Mouse (Mus musculus) stomach, postnatal 0 days (tissue): ENCODE data around the gene Igfn1. TPM values are rescaled to one million over a fixed set of nuclear protein-coding genes. Genes with fewer than 3 reads are reported as not detected.

Experiments used
- ATAC-seq: fragments of 200-750 bp; cut with Nextera tagmentation; 2 replicates; pipeline ENCODE4 v1.8.0; 2017; ENCODE audit not compliant: low FRiP score, low TSS enrichment
- DNase-seq: peaks from one replicate; pipeline ENCODE4 v3.0.0-alpha.2; 2016; ENCODE audit warnings: low spot score
- H3K27ac ChIP-seq: fragments of 300-500 bp; sonication (generic); replicated peaks from 2 replicates; pipeline ENCODE4 v1.5.1; 2014; ENCODE audit warnings: mild to moderate bottlenecking, control low read depth
- H3K27me3 ChIP-seq: fragments of 300-500 bp; sonication (generic); 2 replicates; pipeline ENCODE4 v1.6.1; 2014; ENCODE audit warnings: low read length; ENCODE audit not compliant: control insufficient read depth, insufficient read depth
- H3K36me3 ChIP-seq: fragments of 300-500 bp; sonication (generic); 2 replicates; pipeline ENCODE4 v1.6.1; 2014; ENCODE audit warnings: low read length, mixed read lengths; ENCODE audit not compliant: control insufficient read depth, insufficient read depth
- H3K4me1 ChIP-seq: fragments of 300-500 bp; sonication (generic); replicated peaks from 2 replicates; pipeline ENCODE4 v1.6.1; 2014; ENCODE audit warnings: antibody characterized with exemption; ENCODE audit not compliant: control insufficient read depth, insufficient read depth
- H3K4me2 ChIP-seq: fragments of 300-500 bp; sonication (generic); replicated peaks from 2 replicates; pipeline ENCODE4 v1.6.1; 2014; ENCODE audit warnings: low read depth, mild to moderate bottlenecking, control low read depth, moderate library complexity
- H3K4me3 ChIP-seq: fragments of 300-500 bp; sonication (generic); 2 replicates; pipeline ENCODE4 v1.5.1; 2014; ENCODE audit warnings: low read depth, low read length, control low read depth
- H3K9ac ChIP-seq: fragments of 300-500 bp; sonication (generic); 2 replicates; pipeline ENCODE4 v1.6.1; 2014; ENCODE audit warnings: mild to moderate bottlenecking, low read length, control low read depth, mixed read lengths
- H3K9me3 ChIP-seq: fragments of 300-500 bp; sonication (generic); 2 replicates; pipeline ENCODE4 v1.6.1; 2016; ENCODE audit warnings: low read length; ENCODE audit not compliant: control insufficient read depth
- CTCF ChIP-seq: IDR thresholded peaks from 2 replicates; pipeline ENCODE4 v1.5.1; 2016; ENCODE audit warnings: antibody characterized with exemption, low read depth, mild to moderate bottlenecking, moderate library complexity
- EP300 ChIP-seq: optimal IDR thresholded peaks from 2 replicates; pipeline ENCODE3; 2016; ENCODE audit warnings: antibody characterized with exemption
- WGBS: fragments of 180-500 bp; shearing (Covaris S2); extraction: QIAGEN DNeasy Blood & Tissue Kit; methylation state at CpG from one replicate; pipeline ENCODE4 v1.1.7; 2014; 5-methylcytosine and 5-hydroxymethylcytosine counted together
- polyA plus RNA-seq: library from polyadenylated mRNA; unstranded; fragments of >200 nt; fragmentation: Nextera tagmentation; extraction: Ambion mirVana; gene quantifications from 2 replicates; pipeline ENCODE4 v1.2.1, GENCODE M21; 2015

Gene Igfn1
- polyA plus RNA-seq, 1 experiment from 2014 or later = 0.04 TPM

DNA sequence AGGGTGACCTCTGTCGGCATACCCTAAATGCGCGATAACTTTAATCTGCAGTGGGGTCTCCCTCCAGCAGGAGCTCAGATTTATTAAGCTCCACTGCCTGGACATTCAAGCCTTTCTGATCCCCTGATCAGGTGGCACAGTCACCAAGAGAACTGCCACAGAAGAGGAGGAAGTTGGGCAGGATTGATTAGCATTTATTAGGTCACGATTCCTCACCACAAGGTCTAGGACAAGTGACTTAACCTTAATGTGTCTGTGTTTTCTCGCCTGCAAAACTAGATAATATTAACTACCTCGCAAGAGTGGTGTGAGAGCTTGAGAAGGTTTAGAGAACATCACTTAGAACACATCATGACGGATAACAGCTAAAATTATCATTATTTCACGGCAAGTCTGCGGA, 41.8 kb upstream of the Igfn1 start:
- TF ChIP-seq CTCF (no peak), EP300 (no peak)
- no peak for ATAC-seq
- H3K9me3 ChIP-seq = no peaks in the 10 kb centered on the region
- no peak overlapping the region for H3K4me3 ChIP-seq
- H3K4me2 ChIP-seq = no peak overlapping the region
- WGBS = 70% methylated on average over 9 of the region's 9 CpGs
- no peak for DNase-seq
- no peaks in the 10 kb centered on the region for H3K36me3 ChIP-seq
- no peak overlapping the region for H3K27ac ChIP-seq
- H3K9ac ChIP-seq = no peak overlapping the region
- H3K27me3 ChIP-seq = no peaks in the 10 kb centered on the region
- no peaks in the 10 kb centered on the region for H3K4me1 ChIP-seq

DNA sequence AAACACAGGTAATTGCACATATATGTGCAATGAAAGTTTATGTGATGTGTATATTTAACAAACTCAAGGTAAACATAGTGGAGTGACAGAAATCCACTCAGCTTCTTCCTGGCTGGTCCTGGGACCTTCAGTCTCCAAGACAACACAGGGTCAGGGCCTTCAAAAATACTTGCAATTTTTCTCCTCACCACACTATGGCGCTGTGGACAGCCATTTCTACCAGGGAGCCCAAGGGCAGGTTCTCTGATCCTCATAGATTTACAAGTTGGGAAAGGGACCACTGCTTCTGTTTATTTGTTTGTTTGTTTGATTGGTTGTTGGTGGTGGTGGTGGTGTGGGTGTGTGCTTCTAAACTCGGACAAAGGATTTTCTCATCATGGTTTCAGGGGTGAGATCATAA, 41.3 kb upstream of the Igfn1 start:
- Histone ChIP-seq H3K4me1 (no peaks in the 10 kb centered on the region), H3K4me2 (no peak overlapping the region), H3K4me3 (no peak overlapping the region), H3K27me3 (no peaks in the 10 kb centered on the region), H3K27ac (no peak overlapping the region), H3K9me3 (no peaks in the 10 kb centered on the region), H3K36me3 (no peaks in the 10 kb centered on the region), H3K9ac (no peak overlapping the region)
- 5% methylated on average over 2 of the region's 2 CpGs for WGBS
- TF ChIP-seq CTCF (peak; percentile 77), EP300 (no peak)
- DNase-seq (peak; percentile 43), ATAC-seq (no peak)

DNA sequence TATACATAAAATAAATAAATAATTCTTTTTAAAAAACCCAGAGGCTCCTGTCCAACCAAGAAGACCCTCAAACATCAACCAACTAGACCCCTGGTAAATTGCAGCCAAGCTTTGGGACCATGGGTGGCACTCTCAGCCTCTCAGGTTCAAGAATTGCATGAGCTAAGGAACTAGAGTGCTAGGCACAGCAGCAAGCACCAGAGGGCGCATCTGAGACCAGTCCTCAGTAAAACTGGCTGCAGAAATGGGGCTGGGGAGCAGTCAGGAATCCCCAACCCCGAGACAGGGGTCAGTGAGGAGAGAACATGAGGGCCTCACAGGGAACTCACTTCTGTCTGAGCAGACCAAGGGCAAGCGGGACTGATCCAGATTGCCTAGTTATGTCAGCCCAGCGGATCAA, 39.6 kb upstream of the Igfn1 start:
- Histone ChIP-seq H3K36me3 (no peaks in the 10 kb centered on the region), H3K9ac (no peak overlapping the region)
- WGBS = 10% methylated on average over 4 of the region's 4 CpGs

DNA sequence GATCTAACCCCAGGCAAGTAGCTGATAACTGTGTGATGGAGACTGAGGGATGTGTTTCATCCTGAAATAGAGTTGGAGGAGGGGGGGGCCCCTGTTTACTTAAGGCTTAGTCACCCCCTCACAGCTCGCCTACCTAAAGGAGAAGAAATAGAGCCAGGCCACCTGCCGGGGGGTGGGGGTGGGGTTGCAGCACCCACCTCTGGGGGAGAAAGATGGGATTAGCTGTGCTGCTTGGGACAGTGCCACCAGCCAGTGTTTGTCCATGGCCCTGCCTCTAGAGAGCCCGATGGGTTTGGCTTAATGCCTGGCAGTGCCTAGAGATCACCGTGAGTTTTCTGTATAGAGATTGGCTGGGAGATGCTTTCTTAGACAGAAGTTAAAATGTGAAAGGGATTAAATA, 34.7 kb upstream of the Igfn1 start:
- WGBS = 2% methylated on average over 4 of the region's 4 CpGs
- H3K36me3 ChIP-seq = no peaks in the 10 kb centered on the region
- H3K9ac ChIP-seq = no peak overlapping the region
- ATAC-seq (no peak), DNase-seq (peak; percentile 19)
- H3K27me3 ChIP-seq = no peaks in the 10 kb centered on the region
- H3K4me2 ChIP-seq = no peak overlapping the region
- H3K4me1 ChIP-seq = 0 out of 2 replicates have a peak, but pooled peaks cover 3% of the 10 kb centered on the region
- H3K27ac ChIP-seq = no peak overlapping the region
- no peak for TF ChIP-seq CTCF
- no peak for TF ChIP-seq EP300
- H3K4me3 ChIP-seq = no peak overlapping the region
- no peaks in the 10 kb centered on the region for H3K9me3 ChIP-seq

More for the DNA sequence above, 39.6 kb upstream of the Igfn1 start:
- TF ChIP-seq EP300 (no peak), CTCF (peak; percentile 83)
- DNase-seq (peak; percentile 66), ATAC-seq (no peak)
- no peaks in the 10 kb centered on the region for H3K27me3 ChIP-seq
- no peak overlapping the region for H3K4me2 ChIP-seq
- 0 out of 2 replicates have a peak, but pooled peaks cover 2% of the 10 kb centered on the region for H3K4me1 ChIP-seq
- no peaks in the 10 kb centered on the region for H3K9me3 ChIP-seq
- H3K4me3 ChIP-seq = no peak overlapping the region
- no peak overlapping the region for H3K27ac ChIP-seq

DNA sequence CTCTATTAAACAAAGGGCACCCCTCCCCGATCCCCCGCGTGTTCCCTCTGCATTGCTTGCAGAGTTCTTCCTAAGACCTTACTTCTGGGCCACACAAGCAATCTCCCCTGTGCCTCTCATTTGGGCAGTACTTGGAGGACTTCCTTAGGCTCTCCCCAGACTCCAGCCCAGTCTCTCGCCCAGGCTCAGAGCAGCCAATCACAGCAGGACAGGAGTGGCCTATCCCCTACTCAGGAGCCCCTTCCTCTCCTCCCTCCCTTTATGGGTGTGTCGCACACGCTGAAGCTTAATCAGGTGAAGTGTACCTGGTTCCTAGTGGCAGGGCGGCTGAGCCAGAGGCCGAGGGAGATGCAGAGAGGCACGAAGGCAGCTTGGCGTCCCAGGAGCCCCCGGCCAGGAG, 34.3 kb upstream of the Igfn1 start:
- no peaks in the 10 kb centered on the region for H3K36me3 ChIP-seq
- no peaks in the 10 kb centered on the region for H3K27me3 ChIP-seq
- H3K4me3 ChIP-seq = no peak overlapping the region
- H3K9me3 ChIP-seq = no peaks in the 10 kb centered on the region
- ATAC-seq = peak; percentile 31; the same call in 1 of the 2 replicates
- 0 out of 2 replicates have a peak, but pooled peaks cover 3% of the 10 kb centered on the region for H3K4me1 ChIP-seq
- DNase-seq = no peak
- no peak overlapping the region for H3K4me2 ChIP-seq
- TF ChIP-seq CTCF = no peak
- TF ChIP-seq EP300 = no peak
- no peak overlapping the region for H3K27ac ChIP-seq
- 15% methylated on average over 11 of the region's 11 CpGs for WGBS
- H3K9ac ChIP-seq = no peak overlapping the region

DNA sequence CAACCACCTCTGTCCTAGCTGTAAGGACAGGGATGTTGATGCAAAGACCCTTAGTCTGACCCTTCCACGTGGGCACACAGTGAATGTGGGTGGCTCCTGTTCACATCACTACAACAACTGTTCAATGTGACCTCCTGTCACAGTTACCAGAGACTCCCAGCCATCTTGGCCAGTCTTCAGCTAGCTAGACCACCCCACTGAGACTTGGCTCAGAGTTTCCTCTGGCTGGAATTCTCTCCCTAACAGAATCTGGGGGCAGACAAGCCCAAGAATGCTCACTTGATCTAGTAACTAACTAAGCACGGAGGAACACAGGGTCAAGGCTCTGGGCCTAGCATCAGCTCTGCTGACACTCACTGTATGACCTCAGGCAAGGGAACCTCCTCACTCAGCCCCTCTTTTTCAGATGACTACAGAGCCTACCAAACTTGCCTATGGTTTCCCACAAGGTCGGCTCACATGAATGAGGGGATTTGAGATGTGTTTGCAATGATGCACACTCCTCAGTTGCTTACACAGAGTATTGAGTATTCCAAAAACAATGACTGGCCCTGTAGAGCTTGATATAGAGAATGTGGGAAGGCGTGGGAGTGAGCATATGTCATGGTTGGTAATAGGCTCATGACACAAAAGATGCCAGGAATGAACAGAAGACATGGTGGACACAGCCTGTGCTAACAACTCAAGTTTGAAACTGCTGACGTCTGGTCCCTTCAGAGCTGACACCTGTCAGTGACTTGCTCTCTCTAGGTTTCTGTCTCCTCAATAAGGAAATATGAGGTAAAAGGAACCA, 32.8 kb upstream of the Igfn1 start:
- no peak overlapping the region for H3K4me2 ChIP-seq
- 0 out of 2 replicates have a peak, but pooled peaks cover 3% of the 10 kb centered on the region for H3K4me1 ChIP-seq
- DNase-seq (no peak), ATAC-seq (no peak)
- H3K27ac ChIP-seq = no peak overlapping the region
- H3K9me3 ChIP-seq = no peaks in the 10 kb centered on the region
- no peak overlapping the region for H3K9ac ChIP-seq
- peaks cover 8% of the 10 kb centered on the region for H3K36me3 ChIP-seq
- H3K27me3 ChIP-seq = no peaks in the 10 kb centered on the region
- TF ChIP-seq CTCF (no peak), EP300 (no peak)
- no peak overlapping the region for H3K4me3 ChIP-seq
- WGBS = 68% methylated on average over 5 of the region's 5 CpGs
